Mouse (Mus musculus) liver, adult 2 months (tissue): ENCODE results near the gene Zbtb46. TPM values are rescaled to one million over a fixed set of nuclear protein-coding genes. Genes with fewer than 3 reads are reported as not detected.

Source experiments
- DNase-seq: peaks from one replicate; pipeline ENCODE4 v3.0.0-alpha.2; 2011; ENCODE audit warnings: low read depth, low spot score; ENCODE audit errors: extremely low read depth
- H3K27ac ChIP-seq: fragments of 200-500 bp; replicated peaks from 2 replicates; pipeline ENCODE4 v1.5.1; 2012; ENCODE audit warnings: low read depth, mild to moderate bottlenecking, control low read depth, inconsistent platforms, low read length; ENCODE audit not compliant: insufficient read depth
- H3K27me3 ChIP-seq: fragments of 200-500 bp; 2 replicates; pipeline ENCODE4 v1.6.1; 2012; ENCODE audit warnings: mild to moderate bottlenecking, moderate library complexity, low read length, inconsistent platforms; ENCODE audit not compliant: control insufficient read depth, insufficient read depth
- H3K36me3 ChIP-seq: fragments of 200-500 bp; 2 replicates; pipeline ENCODE4 v1.6.1; 2012; ENCODE audit warnings: low read length, inconsistent platforms; ENCODE audit not compliant: control insufficient read depth, insufficient read depth
- H3K4me1 ChIP-seq: fragments of 200-500 bp; 2 replicates; pipeline ENCODE4 v1.6.1; 2011; ENCODE audit warnings: low read length; ENCODE audit not compliant: control insufficient read depth, insufficient read depth
- H3K4me3 ChIP-seq: fragments of 200-500 bp; 2 replicates; pipeline ENCODE4 v1.5.1; 2011; ENCODE audit warnings: low read depth, mild to moderate bottlenecking, control low read depth, low read length, moderate library complexity; ENCODE audit not compliant: insufficient read depth
- H3K79me2 ChIP-seq: fragments of 200-500 bp; 2 replicates; pipeline ENCODE4 v1.6.1; 2012; ENCODE audit warnings: inconsistent platforms, mild to moderate bottlenecking, low read length, moderate library complexity; ENCODE audit not compliant: control insufficient read depth, insufficient read depth
- H3K9ac ChIP-seq: fragments of 200-500 bp; 2 replicates; pipeline ENCODE4 v1.6.1; 2012; ENCODE audit warnings: low read depth, mild to moderate bottlenecking, control low read depth, inconsistent platforms, low read length
- CTCF ChIP-seq: fragments of 200-500 bp; IDR thresholded peaks from 2 replicates; pipeline ENCODE4 v1.5.1; 2011; ENCODE audit warnings: low read depth, low read length, control low read depth
- POLR2A ChIP-seq: fragments of 200-500 bp; IDR thresholded peaks from 2 replicates; pipeline ENCODE4 v1.6.1; 2011; ENCODE audit warnings: low read length, control low read depth; ENCODE audit not compliant: insufficient read depth; ENCODE audit errors: extremely low read depth
- WGBS: fragments of 180-500 bp; shearing (Covaris S2); methylation state at CpG from one replicate; pipeline ENCODE4 v1.1.7; 2018; 5-methylcytosine and 5-hydroxymethylcytosine counted together
- polyA plus RNA-seq: library from polyadenylated mRNA; depleted of rRNA; stranded (reverse); fragments of >200 nt; gene quantifications from 2 replicates; pipeline ENCODE4 v1.2.3, GENCODE M21; 2012
- total RNA-seq: library from RNA; depleted of rRNA; stranded (reverse); fragments of >200 nt; gene quantifications from 2 replicates; pipeline ENCODE4 v1.2.3, GENCODE M21; 2014

Zbtb46 gene
- total and polyA plus RNA-seq, 2 experiments: 2.8 to 5.3 TPM

DNA sequence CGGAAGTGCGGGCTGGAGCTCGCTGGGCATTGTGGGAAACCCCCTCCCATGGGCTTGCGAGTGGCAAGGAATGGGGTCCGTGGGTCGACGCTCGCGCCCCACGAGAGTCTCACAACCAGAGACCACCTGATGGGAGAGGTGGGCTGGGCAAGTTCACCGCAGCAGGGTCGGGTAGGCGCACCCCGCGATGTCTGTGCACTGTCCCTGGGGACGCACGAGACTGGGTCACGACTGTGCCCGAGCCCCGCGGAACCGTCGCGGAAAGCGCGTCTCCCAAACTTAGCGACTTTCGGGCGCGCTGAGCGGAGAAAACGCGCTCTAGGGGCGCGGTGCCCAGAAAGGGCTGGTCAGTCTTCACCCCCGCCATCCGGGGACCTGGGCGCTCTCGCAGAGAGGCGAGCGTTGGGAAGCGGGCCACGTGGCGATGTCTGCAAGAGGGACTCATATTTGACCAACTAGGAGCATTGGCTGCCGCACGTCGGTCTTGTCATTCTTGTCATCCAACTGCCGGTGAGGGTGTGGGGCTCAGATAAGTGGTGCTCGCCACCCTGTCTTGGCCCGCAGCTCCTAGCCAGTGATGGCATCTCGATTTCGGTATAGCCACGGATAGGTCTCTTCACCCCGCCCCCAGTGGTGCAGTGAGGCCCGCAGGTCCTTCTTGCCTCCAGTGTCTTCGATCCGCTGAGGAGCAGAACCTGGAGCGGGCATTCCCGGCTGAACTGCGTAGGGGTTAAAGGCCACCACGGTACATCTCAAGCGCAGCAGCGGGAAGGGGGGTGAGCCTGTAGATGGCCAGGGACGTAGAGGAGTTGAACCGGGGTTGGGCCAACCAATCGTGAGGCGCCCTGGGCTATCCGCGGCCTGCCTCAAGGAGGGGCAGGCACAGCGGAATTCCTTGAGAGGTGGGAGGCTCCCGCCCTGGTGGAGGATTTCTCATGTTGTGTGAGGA lies 721 bp upstream of the Zbtb46 start:
- no peaks in the 10 kb centered on the region for H3K27me3 ChIP-seq
- 0 out of 2 replicates have a peak, but pooled peaks have one; percentile 36 for TF ChIP-seq POLR2A
- TF ChIP-seq CTCF: no peak
- H3K9ac ChIP-seq: peak overlapping the region; percentile 74
- no peaks in the 10 kb centered on the region for H3K79me2 ChIP-seq
- WGBS: 4% methylated on average over 70 of the region's 71 CpGs
- peaks cover 10% of the 10 kb centered on the region for H3K4me1 ChIP-seq
- peak overlapping the region; percentile 27 for H3K27ac ChIP-seq
- no peak for DNase-seq
- H3K4me3 ChIP-seq: peak overlapping the region; percentile 72
- no peaks in the 10 kb centered on the region for H3K36me3 ChIP-seq

DNA sequence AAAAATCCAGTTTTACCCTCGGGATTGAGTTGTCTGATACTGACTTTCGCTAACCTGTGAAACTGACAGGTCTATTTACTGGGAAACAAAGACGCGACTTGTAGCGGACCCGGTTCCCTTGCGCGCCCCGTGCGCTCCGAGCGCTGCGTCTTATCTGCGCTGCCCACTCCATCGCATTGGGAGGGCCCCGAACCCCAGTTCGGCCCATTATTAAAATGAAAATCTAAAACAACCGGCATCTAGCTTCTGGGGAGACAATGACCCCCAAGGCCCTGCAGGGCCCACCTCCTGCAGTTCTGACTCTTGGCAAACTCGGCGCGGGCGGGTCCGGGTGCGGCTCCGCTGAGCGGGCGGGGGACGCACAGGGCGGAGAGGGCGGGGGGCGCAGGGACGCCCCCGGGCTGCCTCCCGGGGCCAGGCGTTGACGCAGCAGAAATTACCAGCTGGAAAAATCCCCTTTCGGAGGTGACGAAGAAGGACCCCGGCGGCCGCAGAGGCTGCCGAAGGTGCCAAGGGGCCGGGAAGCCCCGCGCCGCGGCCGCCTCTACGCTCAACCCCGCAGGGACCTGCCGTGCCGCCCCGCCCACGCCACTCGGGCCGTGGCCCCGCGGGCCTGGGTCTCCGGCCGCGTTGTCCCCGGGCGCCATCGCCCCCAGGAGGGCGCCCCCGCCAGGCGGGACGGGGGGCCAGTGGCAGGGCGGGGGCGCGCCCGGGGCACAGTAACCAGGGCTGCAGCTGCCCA lies 644 bp downstream of the Zbtb46 start:
- H3K9ac ChIP-seq: peak overlapping the region; percentile 85
- under 1% methylated on average over 72 of the region's 72 CpGs for WGBS
- peaks cover 3% of the 10 kb centered on the region; the same call in 1 of the 2 replicates for H3K79me2 ChIP-seq
- H3K27ac ChIP-seq: peak overlapping the region; percentile 32
- no peaks in the 10 kb centered on the region for H3K27me3 ChIP-seq
- peaks cover 10% of the 10 kb centered on the region for H3K4me1 ChIP-seq
- TF ChIP-seq CTCF: no peak
- no peak for TF ChIP-seq POLR2A
- DNase-seq: no peak
- peak overlapping the region; percentile 73 for H3K4me3 ChIP-seq
- no peaks in the 10 kb centered on the region for H3K36me3 ChIP-seq

DNA sequence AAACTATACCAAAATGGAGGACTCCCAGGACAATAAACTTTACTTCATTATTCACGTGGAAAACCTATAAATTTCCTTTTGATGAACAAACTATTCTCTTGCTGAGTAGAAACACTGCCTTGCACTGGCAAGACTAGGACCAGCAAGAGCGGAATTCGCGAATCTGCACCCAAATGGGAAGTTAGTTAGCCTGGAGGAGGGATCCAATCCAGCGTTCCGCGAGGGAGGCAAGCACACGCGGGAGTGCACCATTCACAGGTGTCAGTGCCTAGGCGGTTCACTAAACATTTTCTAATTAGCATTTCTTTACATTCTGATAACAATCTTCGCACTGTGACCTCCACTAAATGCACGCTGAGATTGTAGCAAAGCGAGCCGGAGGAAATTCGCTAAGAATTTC lies 1.4 kb downstream of the Zbtb46 start:
- 15% methylated on average over 15 of the region's 15 CpGs for WGBS
- Histone ChIP-seq H3K79me2 (peaks cover 3% of the 10 kb centered on the region; the same call in 1 of the 2 replicates), H3K27ac (no peak overlapping the region), H3K9ac (0 out of 2 replicates have a peak overlapping the region, but pooled peaks have one; percentile 4), H3K27me3 (no peaks in the 10 kb centered on the region), H3K4me1 (peaks cover 10% of the 10 kb centered on the region), H3K36me3 (no peaks in the 10 kb centered on the region), H3K4me3 (peak overlapping the region; percentile 47)
- DNase-seq: no peak
- TF ChIP-seq CTCF: no peak
- TF ChIP-seq POLR2A: no peak

DNA sequence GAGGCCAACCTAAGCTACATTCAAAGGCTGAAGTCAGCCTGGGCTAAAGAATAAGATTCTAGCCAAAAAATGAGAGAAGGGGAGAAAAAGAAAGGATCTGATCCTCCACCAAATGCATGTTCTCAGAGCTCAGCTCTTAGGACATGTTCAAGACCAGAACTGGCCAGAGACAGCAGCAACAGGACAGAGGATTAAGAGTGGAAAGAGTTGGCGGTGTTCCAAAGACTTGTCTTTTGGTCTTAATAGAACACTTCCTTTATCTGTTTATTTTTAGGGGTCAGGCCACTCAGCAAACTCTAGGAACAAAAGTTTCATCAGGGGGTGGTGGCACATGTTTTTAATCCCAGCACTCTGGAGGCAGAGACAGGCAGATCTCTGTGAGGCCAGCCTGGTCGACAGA lies 3.3 kb downstream of the Zbtb46 start:
- Histone ChIP-seq H3K79me2 (peaks cover 10% of the 10 kb centered on the region; the same call in 1 of the 2 replicates), H3K9ac (no peak overlapping the region), H3K4me1 (peaks cover 7% of the 10 kb centered on the region), H3K27me3 (no peaks in the 10 kb centered on the region), H3K36me3 (no peaks in the 10 kb centered on the region), H3K4me3 (no peak overlapping the region), H3K27ac (no peak overlapping the region)
- TF ChIP-seq CTCF (no peak), POLR2A (no peak)
- WGBS: 73% methylated on average over 2 of the region's 2 CpGs
- DNase-seq: peak; percentile 41

DNA sequence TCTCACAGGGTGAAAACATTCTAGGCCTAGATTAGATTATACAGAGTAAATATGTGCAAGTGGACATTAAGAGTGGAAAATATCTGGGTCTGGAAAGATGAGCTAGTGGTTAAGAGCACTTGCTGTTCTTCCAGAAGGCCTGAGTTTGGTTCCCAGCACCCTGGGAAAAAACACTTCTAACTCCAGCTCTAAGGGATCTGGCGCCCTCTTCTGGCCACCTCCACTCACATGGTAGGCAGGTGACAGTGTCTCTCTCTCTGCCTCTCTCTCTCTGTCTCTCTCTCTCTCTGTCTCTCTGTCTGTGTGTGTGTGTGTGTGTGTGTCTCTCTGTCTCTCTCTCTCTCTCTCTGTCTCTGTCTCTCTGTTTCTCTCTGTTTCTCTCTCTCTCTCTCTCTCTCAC lies 6.0 kb downstream of the Zbtb46 start:
- H3K4me3 ChIP-seq: no peak overlapping the region
- TF ChIP-seq CTCF: peak; percentile 13; the same call in 1 of the 2 replicates
- no peak for TF ChIP-seq POLR2A
- WGBS: 85% methylated on average over 1 of the region's 1 CpGs

More for the DNA sequence above, 6.0 kb downstream of the Zbtb46 start:
- Histone ChIP-seq H3K27me3 (no peaks in the 10 kb centered on the region), H3K36me3 (no peaks in the 10 kb centered on the region), H3K79me2 (peaks cover 13% of the 10 kb centered on the region; the same call in 1 of the 2 replicates), H3K9ac (no peak overlapping the region), H3K27ac (no peak overlapping the region), H3K4me1 (peaks cover 7% of the 10 kb centered on the region)
- DNase-seq: no peak
